ENCODE assay signal across 8 mouse cellular contexts in the genomic region with DNA sequence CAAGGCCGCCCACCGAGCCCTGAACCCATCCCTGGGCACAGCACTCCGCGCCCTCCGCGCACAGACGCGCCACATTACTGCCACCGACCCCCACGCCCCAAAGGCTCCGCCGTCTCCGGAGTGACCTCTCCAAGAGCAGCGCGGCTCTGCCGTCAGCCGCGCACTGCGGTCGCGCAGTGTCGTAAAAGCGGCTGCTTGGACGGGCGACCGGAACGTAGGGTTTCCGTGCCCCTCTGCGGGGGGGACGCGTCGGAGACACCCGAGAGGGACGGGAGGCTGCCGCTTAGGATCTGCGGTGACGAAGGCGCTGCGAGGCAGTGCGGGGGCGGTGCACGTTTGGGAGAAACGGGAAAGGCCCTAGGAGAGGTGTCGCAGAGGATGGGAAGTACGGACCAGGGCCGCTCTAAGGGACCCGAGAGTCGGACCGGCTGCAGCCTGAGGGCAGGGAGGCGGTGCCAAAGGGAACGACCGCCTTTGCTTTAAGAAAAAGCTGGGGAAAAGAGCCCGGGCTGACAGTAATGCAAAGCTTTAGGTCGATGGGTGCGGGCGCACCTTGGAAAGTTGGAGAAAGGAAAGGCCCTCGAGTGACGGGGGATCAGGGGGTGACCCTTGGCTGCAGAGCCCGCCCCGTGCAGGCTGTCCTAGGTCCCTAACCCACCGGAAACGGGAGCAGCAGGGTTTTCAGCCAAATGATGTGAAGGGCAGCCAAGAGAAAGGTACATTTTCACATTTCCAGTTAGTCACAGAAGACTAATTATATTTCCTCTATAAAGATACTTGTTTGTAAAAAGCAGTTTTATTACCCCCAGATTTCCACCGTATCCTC. TPM values are rescaled to one million over a fixed set of nuclear protein-coding genes. Genes with fewer than 3 reads are reported as not detected.
DNase-seq lines count a peak whose midpoint lies in the region; ATAC-seq lines count a peak whose summit lies in the region.

A gene (minus strand): TSS at position 389 of the 826 bp plus-strand sequence.

- H3K9ac ChIP-seq in hindbrain, embryonic 13.5 days: peak within 1 kb of the TSS; percentile 92

- H3K27ac ChIP-seq in hindbrain, embryonic 13.5 days: peak within 1 kb of the TSS; percentile 89

- peaks cover 40% of the 10 kb centered on the region for H3K36me3 ChIP-seq in hindbrain, embryonic 13.5 days

- ATAC-seq in hindbrain, embryonic 13.5 days (ENCODE audit: low FRiP score): peak; percentile 93

- H3K4me2 ChIP-seq in hindbrain, embryonic 13.5 days: peak within 1 kb of the TSS; percentile 77

- H3K9me3 ChIP-seq in hindbrain, embryonic 13.5 days: no peaks in the 10 kb centered on the region

- DNase-seq in NIH3T3 (ENCODE audit: low read depth): peak; percentile 86
- DNase-seq in cerebellum, postnatal 10 days: peak; percentile 93 to 94
- DNase-seq in frontal cortex, postnatal 14 days (ENCODE audit: low spot score in 2 of 2): peak; percentile 80 to 84
- DNase-seq in layer of hippocampus, postnatal 25 days (ENCODE audit: extremely low spot score in 1 of 2, low spot score in 1 of 2): peak; percentile 72 to 82
- DNase-seq in lung, postnatal 25 days (ENCODE audit: low spot score): peak; percentile 83
- DNase-seq in retina, embryonic 14.5 days (ENCODE audit: low spot score): peak; percentile 90
- peak; percentile 84 for DNase-seq in thymus, postnatal 4 days

- WGBS in hindbrain, embryonic 13.5 days: under 1% methylated on average over 63 of the region's 63 CpGs

- peaks cover 23% of the 10 kb centered on the region for H3K4me1 ChIP-seq in hindbrain, embryonic 13.5 days (replicated peaks)

- H3K27me3 ChIP-seq in hindbrain, embryonic 13.5 days: no peaks in the 10 kb centered on the region

- peak within 1 kb of the TSS; percentile 96 for H3K4me3 ChIP-seq in hindbrain, embryonic 13.5 days

RNA-seq across cellular contexts. Expression of the gene that starts here (rescaled TPM):
- 45.0 and 46.3 TPM in 2 replicates for polyA plus RNA-seq in hindbrain, embryonic 13.5 days (2015; fragmentation: Nextera tagmentation; extraction: Ambion mirVana)
- total RNA-seq in layer of hippocampus, postnatal 25 days (2021): 100 to 1,000 TPM; 137 to 141 TPM

Comparison
In these comparisons a context has a peak if more than half of its experiments do, and no peak if none do; other contexts are left out.
1. Peak in every context shown above with its lines: DNase-seq, ATAC-seq, H3K4me3 ChIP-seq and H3K27ac ChIP-seq.